Mouse (Mus musculus) hindbrain, embryonic 15.5 days (tissue): ENCODE data around the gene Lypla2. TPM values are rescaled to one million over a fixed set of nuclear protein-coding genes. Genes with fewer than 3 reads are reported as not detected.

Experiments
- ATAC-seq: fragments of 200-750 bp; cut with Nextera tagmentation; 2 replicates; pipeline ENCODE4 v1.8.0; 2017; ENCODE audit warnings: low read depth, moderate number of reproducible peaks, moderate TSS enrichment; ENCODE audit not compliant: low FRiP score
- H3K27ac ChIP-seq: fragments of 300-500 bp; sonication (generic); replicated peaks from 2 replicates; pipeline ENCODE4 v1.5.1; 2015; ENCODE audit warnings: mild to moderate bottlenecking, inconsistent platforms
- H3K27me3 ChIP-seq: fragments of 300-500 bp; sonication (generic); 2 replicates; pipeline ENCODE4 v1.6.1; 2015; ENCODE audit warnings: control low read depth, inconsistent platforms
- H3K36me3 ChIP-seq: fragments of 300-500 bp; sonication (generic); 2 replicates; pipeline ENCODE4 v1.6.1; 2015; ENCODE audit warnings: control low read depth, inconsistent platforms
- H3K4me1 ChIP-seq: fragments of 300-500 bp; sonication (generic); replicated peaks from 2 replicates; pipeline ENCODE4 v1.6.1; 2015; ENCODE audit warnings: control low read depth, inconsistent platforms
- H3K4me2 ChIP-seq: fragments of 300-500 bp; sonication (generic); 2 replicates; pipeline ENCODE4 v1.6.1; 2015; ENCODE audit warnings: moderate library complexity, mild to moderate bottlenecking, inconsistent platforms
- H3K4me3 ChIP-seq: fragments of 300-500 bp; sonication (generic); 2 replicates; pipeline ENCODE4 v1.5.1; 2015; ENCODE audit warnings: mild to moderate bottlenecking, inconsistent platforms
- H3K9ac ChIP-seq: fragments of 300-500 bp; sonication (generic); 2 replicates; pipeline ENCODE4 v1.6.1; 2015; ENCODE audit warnings: inconsistent platforms
- H3K9me3 ChIP-seq: fragments of 300-500 bp; sonication (generic); 2 replicates; pipeline ENCODE4 v1.6.1; 2016; ENCODE audit warnings: control low read depth, inconsistent platforms
- WGBS: fragments of 180-500 bp; shearing (Covaris S2); methylation state at CpG from one replicate; pipeline ENCODE4 v1.1.7; 2015; 5-methylcytosine and 5-hydroxymethylcytosine counted together
- polyA plus RNA-seq: library from polyadenylated mRNA; unstranded; fragments of >200 nt; fragmentation: Nextera tagmentation; extraction: Ambion mirVana; gene quantifications from 2 replicates; pipeline ENCODE4 v1.2.1, GENCODE M21; 2015

Gene Lypla2
- 200 and 214 TPM in 2 replicates for polyA plus RNA-seq

DNA sequence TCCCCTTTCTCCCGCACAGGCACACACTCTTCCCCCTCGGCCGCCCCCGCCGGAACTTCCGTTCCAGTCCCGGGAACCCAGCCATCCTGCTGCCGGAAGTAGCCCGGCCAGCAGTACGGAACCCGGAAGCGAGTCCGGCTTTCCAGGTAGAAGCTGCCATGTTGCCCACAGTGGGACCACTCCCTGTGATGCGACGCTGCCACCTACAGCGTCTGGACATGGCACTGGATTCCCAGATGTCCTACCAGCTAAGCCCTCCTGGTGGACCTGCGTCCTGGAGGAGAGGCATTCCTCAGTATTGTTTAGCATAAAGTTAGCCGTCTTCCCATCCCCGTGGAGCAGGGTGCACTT lies at the start of gene Lypla2:
Gene Lypla2, minus strand, starts transcription at position 71 of the 351 bp plus-strand sequence.
- H3K4me3 ChIP-seq: peak within 1 kb of the TSS; percentile 65
- H3K4me2 ChIP-seq: peak within 1 kb of the TSS; percentile 96
- WGBS: 1% methylated on average over 18 of the region's 19 CpGs
- no peaks in the 10 kb centered on the region for H3K27me3 ChIP-seq
- H3K27ac ChIP-seq: peak within 1 kb of the TSS; percentile 76
- no peaks in the 10 kb centered on the region for H3K9me3 ChIP-seq
- peak within 1 kb of the TSS; percentile 73 for H3K9ac ChIP-seq
- peak; percentile 85; the same call in 1 of the 2 replicates for ATAC-seq
- H3K4me1 ChIP-seq: peaks cover 29% of the 10 kb centered on the region
- H3K36me3 ChIP-seq: peaks cover 60% of the 10 kb centered on the region

DNA sequence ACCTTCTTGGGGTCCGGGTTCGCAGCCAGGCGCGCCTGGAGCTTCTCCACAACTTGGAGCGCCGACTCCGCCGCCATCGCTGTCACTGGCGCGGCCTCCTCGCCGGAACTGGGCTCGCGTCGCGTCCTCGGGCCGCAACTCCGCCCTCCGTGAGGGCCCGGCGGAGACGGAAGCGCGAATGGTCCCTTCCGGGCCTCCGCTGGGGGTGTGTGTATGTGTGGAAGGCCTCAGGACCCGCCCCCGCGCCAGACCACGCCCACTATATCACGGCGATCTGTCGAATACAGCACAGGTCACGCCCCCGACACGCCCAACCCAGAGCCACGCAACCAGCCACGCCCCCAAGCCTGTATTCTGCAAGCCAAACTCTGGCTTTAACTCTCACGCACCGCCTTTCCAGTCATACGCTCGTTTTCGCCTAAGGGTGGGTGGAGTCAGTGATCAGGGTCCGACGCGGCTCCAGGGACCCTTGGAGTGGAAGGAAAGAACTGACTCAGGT lies 49.2 kb upstream of the Lypla2 start, which contains the start of gene Eloa:
Gene Eloa, minus strand, starts transcription at position 215 of the 499 bp plus-strand sequence.
- no peaks in the 10 kb centered on the region for H3K27me3 ChIP-seq
- H3K4me1 ChIP-seq: peaks cover 16% of the 10 kb centered on the region
- peak within 1 kb of the TSS; percentile 96 for H3K4me2 ChIP-seq
- ATAC-seq: peak; percentile 99
- H3K9ac ChIP-seq: peak within 1 kb of the TSS; percentile 91
- WGBS: under 1% methylated on average over 45 of the region's 48 CpGs
- peak within 1 kb of the TSS; percentile 85 for H3K27ac ChIP-seq
- no peaks in the 10 kb centered on the region for H3K36me3 ChIP-seq
- H3K4me3 ChIP-seq: peak within 1 kb of the TSS; percentile 95
- H3K9me3 ChIP-seq: no peaks in the 10 kb centered on the region

DNA sequence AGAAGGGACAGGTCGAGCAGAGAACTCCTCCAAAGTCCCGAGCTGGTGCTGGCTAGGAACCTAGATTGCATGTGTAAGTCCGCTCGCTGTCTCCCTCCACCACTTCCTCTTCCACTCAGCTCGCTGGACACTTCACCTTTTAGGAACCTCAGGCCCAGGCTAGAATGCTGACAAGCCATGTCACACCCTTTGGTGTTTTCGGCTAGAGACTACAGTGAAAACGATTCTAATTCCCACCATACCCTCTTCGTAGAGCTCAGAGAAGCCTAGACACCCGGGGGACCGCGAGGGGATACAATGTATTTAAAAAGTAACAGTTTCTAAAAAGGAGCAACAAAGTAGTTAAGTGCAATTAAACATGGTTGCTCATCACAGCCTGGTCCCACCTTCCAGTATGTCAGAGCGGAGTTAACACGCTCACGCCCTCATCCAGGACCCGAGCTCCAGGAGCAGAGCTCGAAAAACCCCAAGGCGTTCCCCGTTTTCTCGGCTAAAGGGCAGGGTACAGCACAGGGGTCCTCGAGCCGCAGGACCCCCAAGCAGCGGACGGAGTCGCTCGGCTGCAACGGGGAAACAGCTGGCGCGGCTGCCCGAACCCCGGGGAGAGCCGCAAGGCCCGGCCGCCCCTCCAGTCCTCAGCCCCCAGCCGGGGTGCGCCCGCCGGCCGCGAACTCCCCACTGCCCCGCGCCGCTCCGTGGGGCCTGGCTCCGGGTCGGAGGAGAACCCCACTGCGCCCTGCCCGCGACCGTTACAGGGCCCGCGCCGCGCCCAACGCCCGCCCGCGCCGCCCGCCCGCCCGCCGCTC lies 48.5 kb upstream of the Lypla2 start:
- Histone ChIP-seq H3K4me1 (peaks cover 21% of the 10 kb centered on the region), H3K4me3 (peak overlapping the region; percentile 95), H3K9ac (peak overlapping the region; percentile 91), H3K9me3 (no peaks in the 10 kb centered on the region), H3K27ac (peak overlapping the region; percentile 85), H3K4me2 (peak overlapping the region; percentile 96), H3K27me3 (no peaks in the 10 kb centered on the region), H3K36me3 (no peaks in the 10 kb centered on the region)
- ATAC-seq: peak; percentile 76
- WGBS: 1% methylated on average over 57 of the region's 62 CpGs

DNA sequence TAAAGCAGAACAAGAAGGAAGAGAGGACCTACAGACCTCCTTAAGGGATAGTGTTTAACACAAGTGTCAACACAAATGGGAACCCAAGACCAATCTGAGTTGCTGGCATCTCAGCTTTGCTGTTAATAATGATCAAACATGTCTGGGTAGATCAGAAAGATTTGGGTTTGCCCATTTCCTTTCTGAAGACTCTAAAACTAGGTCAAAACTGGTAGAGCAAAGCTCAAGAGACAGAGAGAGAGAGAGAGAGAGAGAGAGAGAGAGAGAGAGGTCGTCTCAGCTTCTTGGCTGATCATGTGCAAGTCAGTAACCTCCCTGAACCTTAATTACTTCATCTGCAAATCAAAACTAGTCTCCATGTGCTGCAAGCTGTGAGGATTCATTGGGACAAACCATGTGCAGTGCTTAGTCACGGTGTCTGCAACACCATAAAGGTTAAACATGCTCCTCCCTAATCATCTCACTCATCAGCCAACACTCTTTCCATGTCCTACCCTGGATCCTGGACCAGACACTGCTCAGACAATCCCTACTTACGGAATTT lies 43.7 kb upstream of the Lypla2 start:
- no peak for ATAC-seq
- Histone ChIP-seq H3K4me1 (peaks cover 22% of the 10 kb centered on the region), H3K4me2 (no peak overlapping the region), H3K9ac (no peak overlapping the region), H3K4me3 (no peak overlapping the region), H3K27me3 (no peaks in the 10 kb centered on the region), H3K9me3 (no peaks in the 10 kb centered on the region), H3K27ac (no peak overlapping the region), H3K36me3 (peaks cover 22% of the 10 kb centered on the region)
- WGBS: 80% methylated on average over 3 of the region's 3 CpGs

DNA sequence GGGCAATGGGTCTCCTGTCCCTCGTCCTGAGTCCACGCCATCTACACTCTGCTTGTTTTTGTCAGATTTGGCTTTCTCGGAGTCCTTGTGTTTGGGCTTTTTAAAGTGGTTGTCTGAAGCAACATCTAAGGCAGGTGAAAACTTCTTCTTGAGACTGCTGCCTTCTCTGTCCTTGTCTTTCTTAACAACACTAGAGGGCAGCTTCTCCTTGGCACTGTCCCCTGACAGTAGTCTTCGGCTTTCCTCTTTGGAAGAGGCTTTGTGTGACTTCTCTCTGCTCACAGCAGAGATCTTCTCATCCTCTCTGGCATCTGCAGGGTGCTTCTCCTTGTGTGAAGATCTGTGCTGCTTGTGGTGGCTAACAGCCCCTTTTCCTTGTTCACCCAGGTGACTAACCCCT lies 38.2 kb upstream of the Lypla2 start:
- H3K36me3 ChIP-seq: peaks cover 69% of the 10 kb centered on the region
- ATAC-seq: no peak

DNA sequence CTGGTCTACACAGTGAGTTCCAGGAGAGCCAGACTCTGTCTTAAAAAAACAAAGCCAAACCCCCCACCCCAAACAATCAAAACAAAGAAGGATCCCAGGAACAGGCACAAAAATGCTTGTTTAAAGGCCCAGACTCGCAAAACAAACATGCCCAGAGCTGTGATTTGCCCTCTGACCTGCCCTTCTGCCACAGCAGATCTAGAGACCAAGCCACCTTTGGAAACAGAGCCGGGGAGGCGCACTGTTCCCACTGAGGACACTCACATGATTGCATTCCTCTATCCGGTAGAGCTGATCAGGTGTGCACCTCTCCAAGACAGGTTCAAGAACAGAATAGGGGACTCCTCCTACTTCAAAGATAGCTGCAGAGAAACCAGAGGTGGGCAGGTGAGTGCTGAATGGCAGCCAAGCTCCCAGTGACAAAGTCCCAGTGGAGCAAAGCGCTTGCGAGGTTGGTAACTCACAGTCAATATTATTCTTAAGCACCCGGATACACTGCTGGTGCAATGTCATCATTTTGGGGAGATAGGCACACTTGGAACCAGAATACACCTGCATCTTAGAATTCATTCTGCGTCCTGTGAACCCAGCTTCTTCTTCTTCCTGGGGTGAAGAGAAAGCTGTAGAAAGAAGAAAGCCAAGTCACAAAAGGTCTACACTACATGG lies 36.5 kb upstream of the Lypla2 start:
- WGBS: 87% methylated on average over 8 of the region's 8 CpGs
- Histone ChIP-seq H3K4me1 (no peaks in the 10 kb centered on the region), H3K27me3 (no peaks in the 10 kb centered on the region), H3K9ac (no peak overlapping the region), H3K4me3 (no peak overlapping the region), H3K27ac (no peak overlapping the region), H3K4me2 (no peak overlapping the region), H3K9me3 (no peaks in the 10 kb centered on the region), H3K36me3 (peaks cover 84% of the 10 kb centered on the region)
- no peak for ATAC-seq

More for the DNA sequence above, 38.2 kb upstream of the Lypla2 start:
- H3K9ac ChIP-seq: no peak overlapping the region
- WGBS: 93% methylated on average over 4 of the region's 4 CpGs
- H3K9me3 ChIP-seq: no peaks in the 10 kb centered on the region
- H3K4me1 ChIP-seq: no peaks in the 10 kb centered on the region
- no peaks in the 10 kb centered on the region for H3K27me3 ChIP-seq
- H3K4me3 ChIP-seq: no peak overlapping the region
- no peak overlapping the region for H3K4me2 ChIP-seq
- H3K27ac ChIP-seq: no peak overlapping the region

DNA sequence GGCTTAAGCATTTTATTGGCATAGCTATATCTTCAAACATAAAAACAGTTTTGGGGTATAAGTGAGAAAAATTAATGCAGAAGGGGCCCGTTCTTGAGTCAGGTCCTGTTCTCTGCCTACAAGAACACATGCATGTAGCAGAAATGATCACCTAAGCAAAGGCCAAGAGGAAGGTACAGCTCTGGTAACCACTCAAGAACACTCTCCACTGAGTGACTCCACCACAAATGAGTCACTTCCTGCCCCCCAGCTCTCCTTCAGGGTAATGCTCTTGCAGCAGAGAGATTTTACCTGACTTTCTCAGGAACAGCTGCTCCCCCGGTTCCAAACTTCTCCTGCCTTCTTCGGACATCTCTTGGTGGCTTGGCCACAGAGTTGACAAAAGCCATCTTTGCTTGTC lies 34.4 kb upstream of the Lypla2 start:
- no peak for ATAC-seq
- Histone ChIP-seq H3K27ac (no peak overlapping the region), H3K4me3 (no peak overlapping the region), H3K27me3 (no peaks in the 10 kb centered on the region), H3K4me2 (no peak overlapping the region), H3K4me1 (no peaks in the 10 kb centered on the region), H3K36me3 (peaks cover 88% of the 10 kb centered on the region), H3K9me3 (no peaks in the 10 kb centered on the region), H3K9ac (no peak overlapping the region)
- 96% methylated on average over 3 of the region's 3 CpGs for WGBS

DNA sequence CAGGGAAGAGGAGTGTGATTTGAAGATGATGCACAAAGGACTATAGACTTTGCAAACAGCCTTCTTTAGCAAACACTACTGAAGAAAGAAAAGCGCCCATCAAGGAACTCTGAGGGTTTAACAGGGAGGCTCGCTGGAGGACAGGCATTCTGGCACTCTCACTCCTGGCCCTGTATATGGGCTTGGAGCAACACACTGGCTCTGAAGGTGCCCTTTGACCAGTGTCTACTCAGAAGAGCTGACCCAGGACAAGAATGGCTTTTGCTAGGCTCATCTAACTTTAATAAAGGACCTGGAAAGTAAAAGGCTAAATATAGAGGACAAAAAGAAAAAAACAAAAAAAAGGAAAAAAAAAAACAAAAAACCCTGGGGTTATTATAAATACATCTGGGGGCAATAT lies 32.5 kb upstream of the Lypla2 start:
- H3K27me3 ChIP-seq: no peaks in the 10 kb centered on the region
- ATAC-seq: no peak
- no peak overlapping the region for H3K4me2 ChIP-seq
- no peaks in the 10 kb centered on the region for H3K4me1 ChIP-seq
- no peaks in the 10 kb centered on the region for H3K9me3 ChIP-seq
- no peak overlapping the region for H3K9ac ChIP-seq
- no peak overlapping the region for H3K4me3 ChIP-seq
- 89% methylated on average over 2 of the region's 2 CpGs for WGBS
- peaks cover 76% of the 10 kb centered on the region for H3K36me3 ChIP-seq
- no peak overlapping the region for H3K27ac ChIP-seq

DNA sequence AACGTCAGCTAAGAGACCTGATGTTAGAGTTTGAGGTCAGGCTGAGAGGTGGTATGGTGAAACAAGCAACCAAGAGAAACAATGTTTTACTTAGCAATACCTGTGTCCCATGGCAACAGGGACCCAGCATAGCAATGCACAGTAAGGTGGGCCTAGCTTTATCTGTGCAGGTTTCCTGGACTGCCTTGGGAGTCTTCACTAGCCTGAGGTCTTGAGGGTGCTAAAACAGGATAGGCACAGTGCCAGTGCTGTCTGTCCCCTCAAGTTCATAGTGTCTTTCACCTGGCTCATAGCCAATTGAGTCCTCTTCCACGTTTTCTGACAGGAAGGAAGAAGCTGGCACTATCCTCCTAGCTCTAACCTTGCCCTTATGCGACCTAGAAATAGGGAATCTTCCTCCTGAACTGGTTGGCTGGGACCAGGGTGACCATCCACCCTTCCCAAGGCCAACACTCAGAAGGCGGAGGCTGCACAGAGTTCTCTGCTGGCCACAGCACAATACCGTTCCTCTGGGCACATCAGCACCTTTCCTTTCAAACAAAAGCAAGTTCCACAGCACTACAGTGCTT lies 31.8 kb upstream of the Lypla2 start:
- H3K4me3 ChIP-seq: no peak overlapping the region
- H3K36me3 ChIP-seq: peaks cover 69% of the 10 kb centered on the region
- H3K27me3 ChIP-seq: no peaks in the 10 kb centered on the region
- no peak overlapping the region for H3K9ac ChIP-seq
- ATAC-seq: no peak
- no peak overlapping the region for H3K27ac ChIP-seq
- WGBS: 86% methylated on average over 5 of the region's 5 CpGs
- no peak overlapping the region for H3K4me2 ChIP-seq
- no peaks in the 10 kb centered on the region for H3K4me1 ChIP-seq
- H3K9me3 ChIP-seq: no peaks in the 10 kb centered on the region

DNA sequence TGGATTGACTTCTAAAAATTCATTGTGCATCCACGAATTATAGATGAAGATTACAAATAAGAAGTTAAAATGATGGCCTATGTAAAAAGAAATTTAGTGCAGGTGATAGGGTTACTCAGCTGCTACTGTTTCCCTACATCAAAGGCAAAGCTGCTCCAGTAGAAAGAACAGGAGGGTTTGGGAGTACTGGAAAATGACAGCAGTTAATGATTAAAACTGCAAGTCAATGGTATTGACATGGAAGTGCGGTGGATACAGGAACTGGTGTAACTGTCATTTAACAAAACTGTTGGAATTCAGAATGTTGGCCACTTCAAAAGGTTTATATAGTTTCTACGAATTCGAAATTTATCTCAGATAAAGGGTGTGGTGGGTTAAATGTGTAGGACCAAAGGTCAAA lies 22.7 kb upstream of the Lypla2 start:
- no peak for ATAC-seq
- no peak overlapping the region for H3K9ac ChIP-seq
- H3K4me3 ChIP-seq: no peak overlapping the region
- no peaks in the 10 kb centered on the region for H3K36me3 ChIP-seq
- WGBS: 90% methylated on average over 4 of the region's 4 CpGs
- no peak overlapping the region for H3K4me2 ChIP-seq
- H3K27ac ChIP-seq: no peak overlapping the region
- H3K9me3 ChIP-seq: no peaks in the 10 kb centered on the region
- H3K27me3 ChIP-seq: no peaks in the 10 kb centered on the region
- no peaks in the 10 kb centered on the region for H3K4me1 ChIP-seq

DNA sequence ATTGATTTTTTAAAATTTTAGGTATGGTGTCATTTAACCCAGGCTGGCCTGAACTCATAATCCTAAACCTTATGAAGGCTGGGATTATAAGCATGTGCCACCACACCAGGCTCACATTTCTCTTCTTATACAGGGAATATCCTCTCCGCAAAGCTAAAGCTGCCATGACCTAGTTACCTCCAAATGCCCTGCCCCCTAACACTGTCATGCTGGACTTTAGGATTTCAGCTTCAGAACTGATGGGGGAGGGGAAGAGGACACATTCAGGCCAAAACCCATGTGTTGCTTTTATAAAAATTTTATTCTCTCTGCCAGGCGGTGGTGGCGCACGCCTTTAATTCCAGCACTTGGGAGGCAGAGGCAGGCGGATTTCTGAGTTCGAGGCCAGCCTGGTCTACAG lies 21.5 kb upstream of the Lypla2 start:
- no peaks in the 10 kb centered on the region for H3K4me1 ChIP-seq
- H3K4me3 ChIP-seq: no peak overlapping the region
- no peak overlapping the region for H3K27ac ChIP-seq
- 96% methylated on average over 6 of the region's 6 CpGs for WGBS
- H3K4me2 ChIP-seq: no peak overlapping the region
- no peaks in the 10 kb centered on the region for H3K36me3 ChIP-seq
- ATAC-seq: no peak
- H3K27me3 ChIP-seq: no peaks in the 10 kb centered on the region
- no peak overlapping the region for H3K9ac ChIP-seq
- H3K9me3 ChIP-seq: no peaks in the 10 kb centered on the region

DNA sequence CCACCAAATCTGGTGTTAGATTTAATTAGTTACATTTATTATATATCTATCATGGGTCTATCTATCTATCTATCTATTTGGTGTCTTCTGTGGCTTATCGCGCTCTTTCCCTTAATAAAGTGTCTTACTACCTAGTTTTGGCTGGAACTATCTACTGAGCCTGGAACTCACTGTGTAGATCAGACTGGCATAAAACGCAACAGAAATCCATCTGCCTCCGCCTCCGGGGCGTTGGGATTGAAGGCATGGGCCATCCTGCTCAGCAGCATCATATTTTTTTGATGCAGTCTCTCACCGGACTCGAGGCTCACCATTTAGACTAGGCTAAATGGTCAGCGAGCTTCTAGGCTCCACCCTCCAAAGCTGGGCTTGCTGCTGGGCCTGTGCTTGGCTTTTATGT lies 15.3 kb upstream of the Lypla2 start:
- ATAC-seq: no peak
- H3K27ac ChIP-seq: peak overlapping the region; percentile 92
- H3K9ac ChIP-seq: peak overlapping the region; percentile 98
- H3K9me3 ChIP-seq: no peaks in the 10 kb centered on the region
- H3K4me3 ChIP-seq: peak overlapping the region; percentile 98
- WGBS: 69% methylated on average over 9 of the region's 9 CpGs
- peaks cover 14% of the 10 kb centered on the region; the same call in 1 of the 2 replicates for H3K36me3 ChIP-seq
- H3K4me2 ChIP-seq: peak overlapping the region; percentile 97
- no peaks in the 10 kb centered on the region for H3K27me3 ChIP-seq
- peaks cover 23% of the 10 kb centered on the region for H3K4me1 ChIP-seq
